Mouse (Mus musculus) WW6 (cell line): ENCODE results near the gene Rcor2.
A peak's percentile ranks its signal among the peaks of the same experiment; 100 is the strongest.

Experiments used
- DNase-seq: peaks from one replicate; pipeline ENCODE4 v3.0.0-alpha.2; 2013; ENCODE audit warnings: low read depth, low spot score

Gene Rcor2

DNA sequence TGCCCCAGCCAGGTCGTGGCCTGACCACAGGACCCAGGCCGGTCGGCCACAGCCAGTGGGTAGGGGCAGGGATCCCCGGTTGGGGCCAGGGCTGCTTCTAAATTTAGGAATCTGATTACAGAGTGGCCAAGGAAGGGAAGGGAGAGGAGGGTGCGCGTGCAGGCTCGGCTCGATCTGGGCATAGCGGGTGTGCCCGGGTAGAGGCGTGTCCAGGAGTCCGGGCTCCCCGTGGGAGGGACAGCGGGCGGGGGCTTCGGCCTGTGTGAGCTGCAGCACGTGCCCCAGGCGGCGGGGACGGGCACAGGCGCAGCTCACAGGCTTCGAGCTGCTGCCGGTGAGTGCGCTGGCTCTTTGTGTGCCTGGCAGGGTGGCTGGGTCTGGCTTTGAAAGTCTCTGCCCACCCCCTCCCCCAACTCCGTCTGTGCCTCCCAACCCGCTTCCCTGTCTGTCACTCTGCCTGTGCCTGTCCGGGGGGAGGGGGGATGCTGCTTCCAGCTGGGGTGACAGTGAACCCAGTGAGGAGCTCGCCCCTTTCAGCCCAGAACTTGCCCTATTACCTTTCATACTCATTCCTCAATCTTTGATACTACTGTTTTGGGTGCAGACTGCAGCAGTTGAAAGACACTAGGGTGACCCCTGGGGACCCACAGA lies at the start of gene Rcor2:
Gene Rcor2, plus strand, starts transcription at position 235 of the 651 bp plus-strand sequence.
- no peak for DNase-seq

DNA sequence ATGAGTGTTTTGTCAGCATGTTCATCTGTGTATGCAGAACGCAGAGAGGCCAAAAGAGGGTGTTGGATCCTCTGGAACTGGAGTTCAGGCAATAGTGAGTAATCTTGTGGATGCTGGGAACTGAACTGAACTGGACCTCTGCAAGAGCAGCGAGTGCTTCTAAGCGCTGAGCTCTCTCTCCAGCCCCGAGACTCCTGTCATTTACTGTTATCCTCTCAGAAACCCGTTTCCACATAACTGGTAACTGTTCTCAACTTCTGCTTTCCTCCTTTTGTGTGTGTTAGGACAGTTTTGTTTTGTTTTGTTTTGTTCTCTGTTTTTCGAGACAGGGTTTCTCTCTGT lies 49.2 kb upstream of the Rcor2 start:
- DNase-seq = no peak

DNA sequence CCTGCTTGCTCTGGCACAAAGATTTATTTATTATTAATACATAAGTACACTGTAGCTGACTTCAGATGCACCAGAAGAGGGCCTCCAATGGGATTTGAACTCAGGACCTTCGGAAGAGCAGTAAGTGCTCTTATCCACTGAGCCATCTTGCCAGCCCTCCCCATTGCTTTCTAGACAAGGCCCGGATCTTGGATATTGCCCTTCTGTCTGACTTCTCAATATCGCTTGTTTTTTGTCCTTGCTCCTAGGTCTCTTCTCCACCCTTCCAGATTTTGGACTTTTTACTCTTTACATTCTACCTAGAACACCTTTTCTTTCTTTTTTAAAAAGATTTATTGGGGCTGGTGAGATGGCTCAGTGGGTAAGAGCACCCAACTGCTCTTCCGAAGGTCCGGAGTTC lies 48.4 kb upstream of the Rcor2 start:
- DNase-seq = no peak

DNA sequence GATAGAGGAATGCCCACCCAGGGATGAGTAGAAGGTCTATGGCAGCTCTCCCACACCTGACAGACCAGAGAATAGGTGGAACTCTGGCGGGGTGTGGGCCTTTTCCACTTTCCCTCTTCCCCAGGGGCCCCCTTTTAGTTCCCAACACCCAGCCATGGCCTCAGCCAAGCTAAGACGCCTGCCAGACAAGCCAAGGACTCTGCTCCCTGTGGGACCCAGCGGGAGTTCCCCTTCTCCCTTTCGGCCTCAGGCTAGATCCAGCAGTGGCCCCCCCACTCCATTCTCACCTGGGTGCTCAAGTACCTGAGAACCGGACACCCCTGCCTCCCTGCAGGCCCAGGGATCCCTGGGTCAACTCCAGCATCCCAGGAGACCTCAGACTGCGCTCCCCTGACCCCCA lies 44.9 kb upstream of the Rcor2 start:
- no peak for DNase-seq

DNA sequence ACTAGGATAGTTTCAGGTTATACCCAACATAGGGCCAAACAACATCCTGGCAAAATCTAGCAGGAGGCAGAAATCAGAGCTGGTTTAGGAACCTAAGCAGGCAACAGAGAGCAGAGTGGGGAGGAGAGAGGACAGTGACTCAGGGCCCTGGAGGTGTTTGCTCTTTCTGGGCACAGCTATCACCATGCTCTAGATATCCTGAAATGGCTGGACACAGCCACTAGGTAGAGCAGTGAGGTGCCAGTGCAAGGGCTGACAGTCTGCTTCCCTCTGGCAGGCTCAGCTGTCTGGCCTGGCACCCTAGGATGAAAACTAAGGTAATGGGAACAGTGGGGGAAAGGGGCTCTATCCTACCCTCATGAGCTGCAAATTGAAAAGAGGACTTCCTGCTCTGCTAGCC lies 43.6 kb upstream of the Rcor2 start:
- no peak for DNase-seq

DNA sequence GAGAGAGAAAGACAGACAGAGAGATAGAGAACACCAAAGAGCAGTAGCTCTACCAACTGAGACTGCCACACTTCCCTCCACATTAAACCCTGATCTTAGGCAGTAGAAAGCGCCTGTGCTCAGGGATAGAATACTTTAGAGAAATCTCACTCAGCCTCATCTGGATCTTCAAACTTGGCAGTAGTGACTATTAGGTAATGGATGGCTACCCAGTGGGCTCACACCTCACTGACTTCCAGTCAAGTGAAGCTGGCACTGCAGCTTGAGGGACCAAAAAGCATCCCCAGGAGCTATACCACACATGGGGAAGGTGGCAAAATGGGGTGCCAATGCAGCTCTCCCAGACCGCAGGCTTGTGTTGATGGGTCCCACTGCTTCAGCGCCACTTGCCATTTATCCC lies 42.9 kb upstream of the Rcor2 start:
- DNase-seq = no peak

DNA sequence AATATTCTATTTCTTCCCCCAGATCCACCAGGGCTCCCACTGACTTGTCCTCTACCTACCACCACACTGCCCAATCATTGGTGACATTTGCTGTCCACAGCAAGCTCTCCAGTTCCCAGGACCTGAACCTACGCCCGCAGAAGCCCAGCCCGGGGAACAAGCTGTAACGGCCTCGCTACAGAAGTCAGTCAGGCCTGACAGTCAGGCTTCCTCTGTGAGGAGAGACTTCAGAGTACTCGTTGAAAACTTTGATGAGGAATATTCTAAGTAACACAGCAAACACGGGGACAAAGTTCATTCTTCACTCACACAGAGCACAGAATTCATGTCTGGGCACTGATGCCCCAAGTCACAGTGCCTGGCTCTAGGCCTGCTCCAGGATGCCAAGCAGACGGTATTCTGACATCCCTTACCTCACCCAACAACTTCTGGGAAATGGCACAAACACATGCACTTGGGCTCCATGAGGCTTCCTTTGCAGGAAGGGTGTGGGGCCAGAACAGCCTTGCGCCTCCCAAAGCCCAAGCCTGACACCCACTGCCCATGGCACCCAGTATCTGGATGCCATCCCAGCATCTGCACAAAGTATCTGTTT lies 41.9 kb upstream of the Rcor2 start:
- no peak for DNase-seq

DNA sequence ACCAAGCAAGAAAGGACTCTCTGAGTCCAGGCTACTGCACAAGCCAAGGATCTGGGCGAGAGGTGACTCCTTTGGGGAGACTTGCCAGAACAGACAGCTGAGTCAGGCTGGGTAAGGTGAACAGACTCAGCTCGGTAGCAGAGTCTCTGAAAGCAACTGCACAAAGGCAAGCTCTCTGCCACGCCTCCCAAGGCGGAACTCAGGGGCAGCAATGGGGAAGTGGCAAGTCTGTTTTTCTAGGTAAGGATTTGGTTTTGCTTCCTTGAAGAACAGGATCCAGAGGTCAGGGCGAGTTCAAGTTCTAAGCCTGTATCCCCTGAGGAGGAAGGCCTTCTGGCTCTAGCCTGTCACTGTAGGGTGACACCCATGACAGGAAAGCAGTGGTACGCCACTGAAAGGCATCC lies 40.6 kb upstream of the Rcor2 start:
- no peak for DNase-seq

DNA sequence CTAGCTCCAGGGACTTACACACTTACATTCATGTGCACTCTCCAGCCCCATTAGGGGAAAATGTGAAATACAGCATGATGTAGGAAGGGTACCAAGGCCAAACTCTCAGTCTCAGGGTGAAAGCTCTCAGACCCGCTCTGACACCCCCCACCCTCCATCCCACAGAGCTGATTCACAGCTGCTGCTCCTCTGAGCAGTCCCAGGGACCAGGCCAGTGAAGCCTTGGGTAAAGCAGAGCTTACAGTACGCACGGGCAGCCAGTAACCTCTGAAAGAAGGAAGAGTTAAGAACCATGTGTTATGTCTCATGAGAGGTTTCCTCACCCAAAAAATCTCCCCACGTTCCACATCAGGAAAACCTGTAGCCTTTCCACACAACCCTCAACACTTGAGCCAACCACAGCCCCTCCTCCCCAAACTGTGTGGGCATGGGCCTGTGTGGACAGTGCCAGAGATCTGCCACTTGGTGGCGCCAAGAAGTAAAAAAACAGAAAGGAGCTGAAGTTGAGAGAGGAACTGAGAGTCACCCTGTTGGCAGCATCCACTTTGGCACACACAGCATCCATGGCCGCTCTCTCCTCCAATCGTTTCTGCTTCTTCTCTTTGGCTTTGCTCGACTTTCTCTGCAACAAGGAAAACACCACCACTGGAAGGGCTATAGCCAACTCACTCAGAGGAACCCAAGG lies 32.4 kb upstream of the Rcor2 start:
- DNase-seq = no peak

DNA sequence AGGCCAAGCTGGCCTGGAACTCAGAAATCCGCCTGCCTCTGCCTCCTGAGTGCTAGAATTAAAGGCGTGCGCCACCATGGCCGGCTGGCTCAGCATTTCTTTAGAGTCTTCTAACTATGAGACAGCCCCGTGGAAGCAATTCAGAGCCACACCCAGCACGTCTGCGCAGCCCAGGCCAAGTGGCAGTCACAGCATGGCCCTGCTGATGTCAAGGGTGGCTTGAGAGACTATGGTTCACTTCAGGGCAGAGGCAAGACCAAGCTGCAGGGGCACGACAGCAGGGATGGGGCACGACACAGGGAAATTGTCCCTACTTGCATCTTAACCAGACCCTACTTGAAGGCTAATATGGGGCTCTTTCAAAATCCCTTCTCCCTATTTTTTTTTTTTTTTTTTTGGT lies 31.7 kb upstream of the Rcor2 start:
- DNase-seq = no peak

DNA sequence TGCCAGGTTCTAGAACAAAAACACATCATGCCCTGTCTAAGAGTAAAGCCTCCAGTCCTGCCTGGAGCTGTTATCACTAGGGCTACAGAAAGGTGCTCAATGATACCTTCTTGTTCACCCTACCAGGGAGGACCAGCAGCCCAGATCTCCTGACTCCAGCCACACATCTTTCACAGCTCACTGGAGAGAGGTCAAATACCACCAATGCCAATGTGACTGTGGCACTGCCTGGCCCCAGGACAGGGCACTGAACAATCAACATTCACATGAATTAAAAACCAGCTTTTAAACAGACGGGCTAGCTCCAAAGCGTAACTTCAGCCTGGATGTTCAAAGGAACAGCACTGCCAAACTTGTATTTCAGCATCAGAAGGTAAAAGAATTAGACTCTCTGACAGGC lies 31.1 kb upstream of the Rcor2 start:
- no peak for DNase-seq

DNA sequence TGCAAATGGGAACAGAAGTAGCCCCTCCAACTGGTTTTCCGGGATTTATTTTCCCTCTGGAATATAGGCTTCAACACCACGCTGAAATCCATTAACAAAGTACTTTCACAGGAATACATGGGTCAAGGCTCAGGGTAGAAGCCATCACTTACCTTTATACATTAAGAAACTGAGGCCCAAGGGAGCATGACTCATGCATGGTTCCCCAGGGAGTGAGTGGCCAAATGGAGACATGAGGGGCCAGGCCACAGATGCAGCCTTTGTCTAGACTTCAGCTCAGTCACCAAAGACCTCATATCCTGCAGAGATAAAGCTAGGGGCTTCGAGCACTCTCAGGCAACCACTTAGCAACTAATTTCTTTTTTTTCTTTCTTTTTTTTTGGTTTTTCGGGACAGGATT lies 30.4 kb upstream of the Rcor2 start:
- DNase-seq = no peak

DNA sequence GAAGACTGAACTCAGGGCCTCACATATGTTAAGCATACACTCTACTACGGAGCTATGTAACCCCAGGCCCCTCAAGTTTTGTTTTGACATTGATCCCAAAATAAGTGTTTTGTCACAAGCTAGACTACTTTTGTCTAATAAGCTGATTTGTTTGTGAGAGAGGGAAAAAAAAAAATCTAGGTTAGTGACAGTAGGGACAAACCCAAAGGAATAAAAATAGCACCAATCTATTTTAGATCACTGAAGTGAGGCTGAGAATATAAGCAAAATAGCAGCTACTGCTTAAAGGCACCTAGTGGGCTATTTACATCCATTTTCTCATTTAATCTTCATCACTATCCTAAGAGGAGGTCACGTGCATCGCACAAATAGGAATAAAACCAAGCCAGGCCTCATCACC lies 27.6 kb upstream of the Rcor2 start:
- no peak for DNase-seq

DNA sequence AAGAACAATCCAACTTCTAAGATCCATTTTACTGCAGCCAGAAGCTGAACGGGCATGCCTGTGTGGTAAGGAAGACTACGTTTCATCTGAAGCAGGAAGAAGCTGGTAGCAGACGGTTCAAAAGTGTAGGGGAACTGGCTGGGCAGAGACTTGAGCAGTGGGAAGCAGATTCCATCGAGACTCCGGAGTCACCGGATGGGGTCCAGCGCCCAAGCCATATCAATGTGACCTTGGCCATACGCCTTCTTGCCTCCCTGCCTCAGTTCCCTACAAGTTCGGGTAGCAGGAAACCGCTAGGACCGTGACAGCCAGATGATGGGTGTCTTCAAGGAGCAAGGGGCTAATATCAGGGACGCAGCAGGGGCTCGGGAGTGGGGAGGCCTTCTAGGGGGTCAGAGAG lies 26.8 kb upstream of the Rcor2 start:
- no peak for DNase-seq

DNA sequence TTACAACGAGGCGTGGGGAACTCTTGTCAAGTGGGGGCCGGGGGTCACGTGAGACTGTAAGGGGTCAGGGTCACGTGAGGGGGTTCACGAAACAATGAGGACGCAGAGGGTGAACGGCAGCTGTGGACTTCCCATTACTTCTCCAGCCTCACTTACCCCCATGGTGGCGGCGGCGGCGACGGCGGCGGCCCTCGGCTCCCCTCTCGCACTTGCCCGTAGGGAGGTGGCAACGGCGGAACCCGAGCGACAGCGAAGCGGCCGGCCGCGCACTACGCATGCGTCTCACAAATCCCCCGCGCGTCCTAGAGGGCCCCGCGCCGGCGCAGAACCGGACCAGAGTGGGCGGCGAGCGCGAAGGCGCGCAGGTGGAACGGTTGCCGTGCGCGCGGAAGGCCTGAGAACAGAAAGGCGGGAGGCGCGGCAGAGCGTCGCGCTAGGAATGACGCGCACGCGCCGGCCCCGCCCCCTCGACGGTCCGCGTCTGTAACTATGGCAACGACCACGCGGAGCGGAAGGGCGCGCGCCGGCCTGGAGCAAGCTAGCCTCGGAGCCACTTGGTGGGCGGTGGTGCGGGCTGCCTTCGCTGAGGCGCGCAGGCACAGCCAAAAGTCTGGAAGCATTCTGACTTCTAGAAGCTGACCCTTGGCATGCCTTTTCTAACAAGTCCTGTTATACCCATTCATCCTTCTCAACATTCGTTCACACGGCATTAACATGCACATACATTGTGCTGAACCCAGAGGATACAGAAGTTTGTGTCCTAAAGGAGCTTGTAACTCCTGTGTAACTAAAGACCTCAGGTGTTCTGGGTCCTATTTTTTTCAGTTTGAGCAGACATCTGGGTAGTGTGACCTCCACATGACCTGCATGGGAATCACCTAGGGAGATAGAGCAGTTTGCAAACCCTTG lies 26.1 kb upstream of the Rcor2 start, which contains the start of gene Naa40:
Gene Naa40, minus strand, starts transcription at position 402 of the 909 bp plus-strand sequence.
- peak; percentile 91 for DNase-seq

DNA sequence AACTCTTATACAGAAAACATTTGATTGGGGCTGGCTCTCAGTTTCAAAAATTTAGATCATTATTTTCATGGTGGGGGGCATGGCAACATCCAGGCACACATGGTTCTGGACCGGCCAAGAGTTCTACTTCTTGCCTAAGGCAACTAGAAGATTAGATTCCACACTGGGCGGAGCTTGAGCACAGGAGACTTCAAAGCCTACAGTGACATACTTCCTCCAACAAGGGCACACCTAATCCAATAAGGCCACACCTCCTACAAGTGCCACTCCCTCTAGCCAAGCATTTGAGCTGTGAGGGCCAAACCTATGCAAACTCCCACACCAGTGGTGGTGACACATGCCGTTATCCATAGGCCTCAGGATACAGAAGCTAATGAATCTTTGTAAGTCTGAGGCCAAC lies 21.1 kb upstream of the Rcor2 start:
- no peak for DNase-seq

DNA sequence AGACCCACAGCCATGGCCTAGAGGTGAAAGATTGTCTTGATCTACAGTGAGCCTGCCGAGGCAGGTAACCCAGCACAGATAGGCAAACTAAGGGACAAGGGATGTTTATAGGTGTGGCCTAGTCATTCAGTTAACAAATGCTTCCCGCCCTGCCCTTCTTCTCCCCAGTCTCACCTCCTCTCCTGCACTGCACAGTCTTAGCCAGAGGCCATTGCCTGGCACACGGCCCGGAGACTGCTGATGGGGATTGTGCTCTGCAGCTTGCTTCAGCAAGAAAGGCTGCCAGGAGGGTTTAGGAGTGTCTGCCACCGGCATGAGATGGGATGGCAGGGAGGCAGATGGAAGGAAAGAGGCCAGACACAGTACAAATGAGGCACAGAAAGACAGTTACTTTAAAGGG lies 9.2 kb upstream of the Rcor2 start:
- DNase-seq = no peak

DNA sequence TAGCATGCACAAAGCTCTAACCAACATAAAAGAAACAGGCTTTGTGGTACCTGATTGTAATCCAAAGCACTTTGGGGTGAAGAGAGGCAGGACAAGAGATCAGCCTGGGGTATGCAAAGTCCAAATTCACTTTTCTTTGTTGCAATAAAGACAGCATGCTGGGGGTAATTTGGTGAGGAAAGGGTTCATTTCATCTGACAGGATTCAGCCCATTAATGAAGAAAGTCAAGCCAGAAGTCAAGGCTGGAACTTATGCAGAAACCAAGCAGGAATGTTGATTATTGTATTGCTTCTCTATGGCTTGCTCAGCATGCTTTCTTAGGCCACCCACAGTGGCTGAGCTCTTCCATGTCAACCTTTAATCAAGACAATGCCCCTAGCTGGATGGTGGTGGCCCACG lies 5.6 kb upstream of the Rcor2 start:
- DNase-seq = no peak

DNA sequence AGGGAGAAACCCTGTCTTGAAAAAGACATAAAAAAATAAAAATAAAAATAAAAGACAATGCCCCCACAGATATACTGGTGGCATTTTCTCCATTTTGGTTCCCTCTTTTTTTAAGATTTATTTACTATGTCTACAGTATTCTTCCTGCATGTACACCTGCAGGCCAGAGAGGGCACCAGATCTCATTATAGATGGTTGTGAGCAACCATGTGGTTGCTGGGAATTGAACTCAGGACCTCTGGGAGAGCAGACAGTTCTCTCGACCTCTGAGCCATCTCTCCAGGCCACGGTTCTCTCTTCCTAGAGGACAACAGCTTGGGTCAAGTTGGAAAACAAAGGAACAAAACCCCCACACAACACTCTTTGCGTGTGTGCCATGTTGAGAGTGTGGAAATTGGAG lies 5.2 kb upstream of the Rcor2 start:
- DNase-seq = no peak

DNA sequence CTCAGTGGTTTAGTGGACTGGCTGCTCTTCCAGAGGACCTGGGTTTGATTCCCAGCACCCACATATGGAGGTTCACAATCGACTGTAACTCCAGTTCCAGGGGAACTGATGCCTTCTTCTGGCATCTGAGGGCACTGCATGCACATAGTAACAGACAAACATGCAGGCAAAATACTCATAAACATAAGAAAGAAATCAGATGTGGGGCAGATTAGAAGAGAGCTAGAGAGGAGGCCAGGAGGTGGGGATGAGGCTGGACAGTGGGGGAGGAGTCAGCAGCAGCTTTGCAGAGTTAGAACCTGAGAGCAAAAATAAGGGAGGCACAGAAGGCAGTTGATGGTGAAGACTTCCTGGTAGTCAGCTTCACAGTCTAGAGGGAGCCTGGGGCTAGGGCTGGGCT lies 4.5 kb upstream of the Rcor2 start:
- DNase-seq = no peak

DNA sequence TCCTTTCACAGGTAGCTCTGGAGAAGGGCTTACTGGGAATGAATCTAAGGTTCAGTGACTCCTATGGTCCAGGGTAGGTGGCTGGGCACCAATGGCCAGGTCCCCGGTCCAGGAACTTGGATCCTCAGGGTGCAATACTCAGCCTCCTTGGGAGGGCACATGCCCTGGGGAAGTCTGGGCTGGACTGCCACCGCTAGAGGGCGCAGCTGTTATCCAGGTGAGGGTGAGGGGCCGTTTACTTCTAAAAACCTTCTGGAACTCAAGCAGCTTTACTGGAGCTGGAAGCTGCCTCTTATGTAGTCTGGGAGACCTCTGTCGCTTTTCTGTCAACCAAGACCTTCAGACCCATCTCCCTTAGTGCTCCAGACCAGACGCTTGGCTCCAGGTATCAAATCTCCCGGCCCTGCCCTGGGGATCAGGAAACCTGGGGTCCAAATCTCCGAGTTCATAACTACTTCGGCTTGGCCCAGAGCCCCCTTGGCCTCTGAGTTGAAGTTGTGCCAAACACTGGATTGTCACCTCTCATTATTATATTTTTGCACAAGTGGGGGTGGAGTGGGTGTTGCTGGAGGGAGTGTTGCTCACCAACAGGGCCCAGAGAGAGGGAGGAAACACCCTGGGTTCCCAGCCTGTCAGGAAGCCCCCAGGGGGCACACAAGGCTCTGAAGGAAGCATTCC lies 2.9 kb upstream of the Rcor2 start:
- no peak for DNase-seq
